Comparison of ENCODE assay signal across 7 mouse cellular contexts in the genomic region with DNA sequence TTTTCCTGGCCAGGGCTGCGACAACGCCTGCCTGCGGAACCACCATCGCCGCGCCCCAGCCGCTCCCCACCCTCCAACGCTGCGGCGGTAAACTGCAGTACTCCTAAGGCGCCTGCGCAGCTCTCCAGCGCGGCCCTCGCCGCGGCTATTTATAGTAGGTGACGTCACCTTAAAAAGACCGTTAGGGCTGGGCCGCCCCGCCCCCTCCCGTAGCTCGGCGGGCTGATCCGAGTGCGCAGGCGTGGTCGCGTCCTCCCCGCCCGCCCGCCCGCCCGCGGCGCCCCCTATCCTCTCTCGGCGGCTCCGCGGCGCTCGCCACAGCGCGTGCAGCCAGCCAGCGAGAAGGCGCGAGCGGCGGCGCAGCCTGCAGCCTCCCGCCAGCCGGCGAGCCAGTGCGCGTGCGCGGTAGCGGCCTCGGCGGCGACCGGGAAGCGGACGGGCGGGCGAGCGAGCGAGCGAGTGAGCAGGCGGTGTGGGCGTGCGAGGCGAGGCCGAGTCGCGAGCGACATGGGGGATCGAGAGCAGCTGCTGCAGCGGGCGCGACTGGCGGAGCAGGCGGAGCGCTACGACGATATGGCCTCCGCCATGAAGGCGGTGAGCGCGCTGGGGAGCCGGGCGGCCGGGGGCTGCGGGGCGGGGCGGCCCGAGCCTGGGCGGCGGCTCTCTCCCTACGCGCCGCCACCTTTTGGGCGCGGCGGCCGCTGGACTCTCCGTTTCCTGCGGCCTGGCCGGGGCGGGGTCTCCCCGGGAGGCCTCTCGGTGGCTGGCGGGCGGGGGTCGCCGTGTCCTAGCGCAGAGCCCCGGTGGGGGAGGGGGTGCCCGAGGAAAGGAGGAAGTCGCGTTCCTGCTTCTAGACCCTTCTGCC. TPM values are rescaled to one million over a fixed set of nuclear protein-coding genes. Genes with fewer than 3 reads are reported as not detected.
DNase-seq lines count a peak whose midpoint lies in the region; ATAC-seq lines count a peak whose summit lies in the region.

Gene Ywhah (plus strand): TSS at position 256 of the 865 bp plus-strand sequence.

- H3K9me3 ChIP-seq in intestine, embryonic 15.5 days = no peaks in the 10 kb centered on the region
- H3K9me3 ChIP-seq in midbrain, embryonic 10.5 days (replicated peaks) = no peaks in the 10 kb centered on the region

- peak; percentile 95 for DNase-seq in adrenal gland, adult 18-20 months (ENCODE audit: low spot score in 2 of 2)
- DNase-seq in embryo, embryonic 11 days = peak; percentile 99
- DNase-seq in gastrocnemius, postnatal 36 days = peak; percentile 93 to 94
- peak; percentile 98 to 99 for DNase-seq in left cerebral cortex, postnatal 25 days (ENCODE audit: low spot score in 2 of 2)
- DNase-seq in midbrain, embryonic 10.5 days (ENCODE audit: low spot score) = peak; percentile 96
- DNase-seq in right cerebral cortex, postnatal 4 days = peak; percentile 98

- H3K9ac ChIP-seq in intestine, embryonic 15.5 days = peak within 1 kb of the TSS; percentile 97

- H3K36me3 ChIP-seq in intestine, embryonic 15.5 days = no peaks in the 10 kb centered on the region
- peaks cover 28% of the 10 kb centered on the region for H3K36me3 ChIP-seq in midbrain, embryonic 10.5 days

- peak within 1 kb of the TSS; percentile 85 for H3K4me2 ChIP-seq in intestine, embryonic 15.5 days (replicated peaks)

- intact Hi-C loops in gastrocnemius, postnatal 36 days (cut with DNase I) = no loop called here
- intact Hi-C loops in left cerebral cortex, postnatal 25 days (cut with DNase I) = loop anchor here (1.0 to 5.0 kb wide), 3 partner anchors 12 to 91 kb away; no protein-coding TSS in a partner anchor

- peak; percentile 98 for ATAC-seq in intestine, embryonic 15.5 days

- H3K4me3 ChIP-seq in intestine, embryonic 15.5 days (replicated peaks) = peak within 1 kb of the TSS; percentile 88
- peak within 1 kb of the TSS; percentile 92 for H3K4me3 ChIP-seq in midbrain, embryonic 10.5 days

- no peaks in the 10 kb centered on the region for H3K27me3 ChIP-seq in intestine, embryonic 15.5 days (replicated peaks)
- H3K27me3 ChIP-seq in midbrain, embryonic 10.5 days (ENCODE audit: low read depth, poor library complexity, severe bottlenecking) = no peaks in the 10 kb centered on the region

- peak within 1 kb of the TSS; percentile 100 for H3K27ac ChIP-seq in intestine, embryonic 15.5 days
- peak within 1 kb of the TSS; percentile 99 for H3K27ac ChIP-seq in midbrain, embryonic 10.5 days (replicated peaks)

- WGBS in intestine, embryonic 15.5 days = under 1% methylated on average over 118 of the region's 121 CpGs
- WGBS in midbrain, embryonic 10.5 days = under 1% methylated on average over 120 of the region's 121 CpGs

- peaks cover 18% of the 10 kb centered on the region; the same call in 1 of the 2 replicates for H3K4me1 ChIP-seq in intestine, embryonic 15.5 days (replicated peaks)
- peaks cover 37% of the 10 kb centered on the region for H3K4me1 ChIP-seq in midbrain, embryonic 10.5 days

RNA-seq across cellular contexts. Expression of gene Ywhah, which starts in this region (rescaled TPM):
- 100 to 1,000 TPM; 183 to 185 TPM for total RNA-seq in adrenal gland, adult 18-20 months (2021)
- total RNA-seq in gastrocnemius, postnatal 36 days (2021) = 10 to 100 TPM; 46.7 to 47.6 TPM
- polyA plus RNA-seq in intestine, embryonic 15.5 days (2015; fragmentation: Nextera tagmentation; extraction: Ambion mirVana) = 440 and 463 TPM in 2 replicates
- 1,000 to 10,000 TPM; 1,163 to 1,279 TPM for total RNA-seq in left cerebral cortex, postnatal 25 days (2021)
- polyA plus RNA-seq in midbrain, embryonic 10.5 days (2016; fragmentation: Nextera tagmentation; extraction: Ambion mirVana) = 457 and 467 TPM in 2 replicates

Comparison
In these comparisons a context has a peak if more than half of its experiments do, and no peak if none do; other contexts are left out.
1. Peak in every context shown above with its lines: DNase-seq, ATAC-seq, H3K4me3 ChIP-seq and H3K27ac ChIP-seq.
2. RNA of gene Ywhah (total RNA-seq): 1,163 to 1,279 TPM in left cerebral cortex, postnatal 25 days; 183 to 185 TPM in adrenal gland, adult 18-20 months and 46.7 to 47.6 TPM in gastrocnemius, postnatal 36 days; every median in the first group is over 4 times any median in the second.